Comparison of ENCODE assay signal across 20 mouse cellular contexts in the genomic region with DNA sequence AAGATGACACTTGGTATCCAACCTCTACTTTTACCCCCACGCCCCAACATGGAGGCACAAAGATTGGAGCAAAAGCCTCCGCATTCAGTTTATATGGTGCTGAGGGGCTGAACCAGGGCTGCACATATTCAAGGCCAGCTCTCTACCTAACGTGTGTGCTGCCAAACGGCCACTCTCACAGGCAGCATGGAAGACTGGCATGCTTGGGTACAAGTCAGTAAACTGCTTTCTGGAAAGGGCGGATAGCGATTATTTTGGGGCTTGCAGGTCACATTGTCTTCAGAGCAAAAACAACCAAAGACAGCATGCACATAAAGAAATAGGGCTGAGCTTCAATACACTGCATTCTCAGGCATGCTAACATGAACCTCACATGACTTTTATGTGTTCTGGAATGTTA. TPM values are rescaled to one million over a fixed set of nuclear protein-coding genes. Genes with fewer than 3 reads are reported as not detected.
DNase-seq lines count a peak whose midpoint lies in the region; ATAC-seq lines count a peak whose summit lies in the region.
"Had no signal": no experiment of that assay in that cellular context is flagged by ENCODE, and none has a peak within 500 bp of the region (broad histone marks: within the 10 kb centered on the region; RNA-seq: fewer than 3 reads in every experiment).

No protein-coding gene starts in this region.

- H3K9me3 ChIP-seq in embryonic facial prominence, embryonic 11.5 days (replicated peaks; ENCODE audit: control insufficient read depth, low read length), result no peaks in the 10 kb centered on the region
- no peaks in the 10 kb centered on the region for H3K9me3 ChIP-seq in limb, embryonic 10.5 days (replicated peaks)
- H3K9me3 ChIP-seq: heart, embryonic 15.5 days had no signal

- no peaks in the 10 kb centered on the region for H3K36me3 ChIP-seq in embryonic facial prominence, embryonic 11.5 days (replicated peaks; ENCODE audit: control insufficient read depth, insufficient read depth, low read depth, low read length)
- no peaks in the 10 kb centered on the region for H3K36me3 ChIP-seq in limb, embryonic 10.5 days
- H3K36me3 ChIP-seq: heart, embryonic 15.5 days had no signal

- no peaks in the 10 kb centered on the region for H3K27me3 ChIP-seq in embryonic facial prominence, embryonic 11.5 days (ENCODE audit: control insufficient read depth, insufficient read depth, low read length)
- no peaks in the 10 kb centered on the region for H3K27me3 ChIP-seq in limb, embryonic 10.5 days (ENCODE audit: low read depth, poor library complexity, severe bottlenecking)
- H3K27me3 ChIP-seq: heart, embryonic 15.5 days had no signal

- H3K4me2 ChIP-seq in embryonic facial prominence, embryonic 11.5 days (ENCODE audit: low read depth, low read length), result no peak overlapping the region
- H3K4me2 ChIP-seq: heart, embryonic 11.5 days; heart, embryonic 15.5 days had no signal

- no peak overlapping the region for H3K4me3 ChIP-seq in embryonic facial prominence, embryonic 11.5 days (ENCODE audit: low read depth, low read length)
- H3K4me3 ChIP-seq in limb, embryonic 10.5 days, result no peak overlapping the region
- H3K4me3 ChIP-seq: gastrocnemius, adult 2 months; heart, embryonic 15.5 days had no signal

- ATAC-seq in embryonic facial prominence, embryonic 11.5 days (replicated peaks; ENCODE audit: insufficient number of reproducible peaks, low FRiP score, low TSS enrichment, low read depth), result no peak
- ATAC-seq: forebrain, embryonic 14.5 days; hindbrain, embryonic 16.5 days; inflammation-experienced regulatory T-cells, adult 6 months had no signal

- WGBS in embryonic facial prominence, embryonic 11.5 days, result 70% methylated on average over 6 of the region's 6 CpGs
- 82% methylated on average over 6 of the region's 6 CpGs for WGBS in limb, embryonic 10.5 days

- peak; percentile 81 for DNase-seq in heart, adult 11 months
- no peak for DNase-seq in heart, adult 9 months (ENCODE audit: low spot score in 2 of 2)
- DNase-seq in embryonic facial prominence, embryonic 11.5 days (ENCODE audit: low spot score), result no peak
- no peak for DNase-seq in limb, embryonic 10.5 days (ENCODE audit: low spot score)
- no peak for DNase-seq in left cerebral cortex, postnatal 14 days (ENCODE audit: low spot score in 2 of 2)
- DNase-seq in spleen, postnatal 14 days (ENCODE audit: low spot score in 2 of 2), result no peak
- DNase-seq in embryo, embryonic 11 days, result no peak
- DNase-seq: adrenal gland, postnatal 10 days; cerebellum, adult 11 months; cerebellum, adult 8-10 months; cerebellum, postnatal 14 days; gastrocnemius, adult 2 months; gastrocnemius, postnatal 36 days; heart, adult 18-20 months; heart, postnatal 14 days had no signal

- peaks cover 8% of the 10 kb centered on the region for H3K4me1 ChIP-seq in embryonic facial prominence, embryonic 11.5 days (ENCODE audit: control insufficient read depth, insufficient read depth, low read length)
- peaks cover 46% of the 10 kb centered on the region for H3K4me1 ChIP-seq in limb, embryonic 10.5 days

- 0 out of 2 replicates have a peak overlapping the region, but pooled peaks have one; percentile 28 for H3K27ac ChIP-seq in embryonic facial prominence, embryonic 11.5 days (replicated peaks; ENCODE audit: low read depth, low read length)
- peak overlapping the region; percentile 75 for H3K27ac ChIP-seq in limb, embryonic 10.5 days
- H3K27ac ChIP-seq: gastrocnemius, adult 2 months; heart, embryonic 15.5 days had no signal

- intact Hi-C loops in left cerebral cortex, postnatal 14 days (cut with DNase I), result no loop called here

- H3K9ac ChIP-seq in embryonic facial prominence, embryonic 11.5 days (replicated peaks; ENCODE audit: low read length), result no peak overlapping the region
- H3K9ac ChIP-seq: heart, embryonic 15.5 days had no signal

RNA-seq across cellular contexts. Expression of a gene that starts 44.8 kb away (rescaled TPM):
- polyA plus RNA-seq in embryonic facial prominence, embryonic 11.5 days (2014; fragmentation: Nextera tagmentation; extraction: Ambion mirVana), result 68.1 and 74.0 TPM in 2 replicates
- 63.0 and 74.2 TPM in 2 replicates for polyA plus RNA-seq in limb, embryonic 10.5 days (2016; fragmentation: Nextera tagmentation; extraction: Ambion mirVana)
- total RNA-seq in left cerebral cortex, postnatal 14 days (2021), result 10 to 100 TPM; 50.6 to 53.3 TPM
